Mouse (Mus musculus) forebrain, embryonic 16.5 days (tissue): ENCODE measurements around the gene Chd3. TPM values are rescaled to one million over a fixed set of nuclear protein-coding genes. Genes with fewer than 3 reads are reported as not detected.

Experiments used
- ATAC-seq: fragments of 200-750 bp; cut with Nextera tagmentation; 2 replicates; pipeline ENCODE4 v1.8.0; 2017; ENCODE audit warnings: mild to moderate bottlenecking, moderate library complexity
- H3K27ac ChIP-seq: fragments of 300-500 bp; sonication (generic); 2 replicates; pipeline ENCODE4 v1.5.1; 2014; ENCODE audit warnings: low read length, control low read depth
- H3K27me3 ChIP-seq: fragments of 300-500 bp; sonication (generic); replicated peaks from 2 replicates; pipeline ENCODE4 v1.6.1; 2014; ENCODE audit warnings: low read length; ENCODE audit not compliant: control insufficient read depth, insufficient read depth
- H3K36me3 ChIP-seq: fragments of 300-500 bp; sonication (generic); 2 replicates; pipeline ENCODE4 v1.6.1; 2014; ENCODE audit not compliant: control insufficient read depth, insufficient read depth
- H3K4me1 ChIP-seq: fragments of 300-500 bp; sonication (generic); replicated peaks from 2 replicates; pipeline ENCODE4 v1.6.1; 2014; ENCODE audit warnings: low read length; ENCODE audit not compliant: control insufficient read depth, insufficient read depth
- H3K4me2 ChIP-seq: fragments of 300-500 bp; sonication (generic); 2 replicates; pipeline ENCODE4 v1.6.1; 2014; ENCODE audit warnings: mild to moderate bottlenecking, low read length, control low read depth
- H3K4me3 ChIP-seq: fragments of 300-500 bp; sonication (generic); replicated peaks from 2 replicates; pipeline ENCODE4 v1.5.1; 2014; ENCODE audit warnings: mild to moderate bottlenecking, low read length, control low read depth
- H3K9ac ChIP-seq: fragments of 300-500 bp; sonication (generic); replicated peaks from 2 replicates; pipeline ENCODE4 v1.6.1; 2014; ENCODE audit warnings: low read depth, low read length, control low read depth
- H3K9me3 ChIP-seq: fragments of 300-500 bp; sonication (generic); 2 replicates; pipeline ENCODE4 v1.6.1; 2016; ENCODE audit warnings: low read length; ENCODE audit not compliant: control insufficient read depth
- WGBS: fragments of 180-500 bp; shearing (Covaris S2); extraction: QIAGEN DNeasy Blood & Tissue Kit; methylation state at CpG from one replicate; pipeline ENCODE4 v1.1.7; 2014; 5-methylcytosine and 5-hydroxymethylcytosine counted together
- polyA plus RNA-seq: library from polyadenylated mRNA; unstranded; fragments of >200 nt; fragmentation: Nextera tagmentation; extraction: Ambion mirVana; gene quantifications from 2 replicates; pipeline ENCODE4 v1.2.1, GENCODE M21; 2015

The Chd3 gene
- polyA plus RNA-seq, 1 experiment from 2014 or later = 146 TPM

- ATAC-seq = no peak
- Histone ChIP-seq H3K27ac (no peak overlapping the region), H3K27me3 (no peaks in the 10 kb centered on the region)
These were observed 38.5 kb upstream of the Chd3 start for GRCm38 (mm10) chr11:69407724-69408004.

GRCm38 (mm10) chr11:69406867-69407723 is 37.9 kb upstream of the Chd3 start:
- Histone ChIP-seq H3K4me3 (no peak overlapping the region), H3K27me3 (no peaks in the 10 kb centered on the region), H3K27ac (no peak overlapping the region), H3K4me1 (peaks cover 24% of the 10 kb centered on the region), H3K4me2 (no peak overlapping the region), H3K9me3 (no peaks in the 10 kb centered on the region), H3K36me3 (peaks cover 47% of the 10 kb centered on the region), H3K9ac (no peak overlapping the region)
- no peak for ATAC-seq
- 90% methylated on average over 16 of the region's 16 CpGs for WGBS

More at GRCm38 (mm10) chr11:69407724-69408004, 38.5 kb upstream of the Chd3 start:
- Histone ChIP-seq H3K4me3 (no peak overlapping the region), H3K9me3 (no peaks in the 10 kb centered on the region), H3K4me1 (peaks cover 30% of the 10 kb centered on the region), H3K36me3 (peaks cover 45% of the 10 kb centered on the region), H3K9ac (no peak overlapping the region), H3K4me2 (no peak overlapping the region)
- 88% methylated on average over 4 of the region's 4 CpGs for WGBS

- no peaks in the 10 kb centered on the region for H3K9me3 ChIP-seq
- H3K4me3 ChIP-seq = no peak overlapping the region
- WGBS = 90% methylated on average over 19 of the region's 19 CpGs
- H3K4me2 ChIP-seq = no peak overlapping the region
- H3K27ac ChIP-seq = no peak overlapping the region
- H3K27me3 ChIP-seq = no peaks in the 10 kb centered on the region
- no peak for ATAC-seq
- H3K9ac ChIP-seq = no peak overlapping the region
- H3K4me1 ChIP-seq = peaks cover 22% of the 10 kb centered on the region
- peaks cover 56% of the 10 kb centered on the region for H3K36me3 ChIP-seq
These were observed 37.1 kb upstream of the Chd3 start for GRCm38 (mm10) chr11:69406282-69406681.

GRCm38 (mm10) chr11:69405397-69406200 is 36.4 kb upstream of the Chd3 start:
- Histone ChIP-seq H3K27me3 (no peaks in the 10 kb centered on the region), H3K27ac (no peak overlapping the region), H3K4me1 (peaks cover 24% of the 10 kb centered on the region), H3K9ac (no peak overlapping the region), H3K9me3 (no peaks in the 10 kb centered on the region), H3K4me2 (no peak overlapping the region), H3K4me3 (no peak overlapping the region), H3K36me3 (peaks cover 62% of the 10 kb centered on the region)
- 89% methylated on average over 24 of the region's 24 CpGs for WGBS
- ATAC-seq = no peak

- H3K4me2 ChIP-seq = no peak overlapping the region
- ATAC-seq = no peak
- H3K4me1 ChIP-seq = peaks cover 24% of the 10 kb centered on the region
- no peaks in the 10 kb centered on the region for H3K9me3 ChIP-seq
- 94% methylated on average over 23 of the region's 24 CpGs for WGBS
- H3K27ac ChIP-seq = no peak overlapping the region
- no peak overlapping the region for H3K9ac ChIP-seq
- H3K36me3 ChIP-seq = peaks cover 70% of the 10 kb centered on the region
- H3K27me3 ChIP-seq = no peaks in the 10 kb centered on the region
- no peak overlapping the region for H3K4me3 ChIP-seq
These were observed 35.6 kb upstream of the Chd3 start for GRCm38 (mm10) chr11:69404595-69405396.

GRCm38 (mm10) chr11:69403691-69404594 is 34.7 kb upstream of the Chd3 start:
- no peak overlapping the region for H3K9ac ChIP-seq
- no peak overlapping the region for H3K4me3 ChIP-seq
- H3K27ac ChIP-seq = no peak overlapping the region
- peaks cover 19% of the 10 kb centered on the region for H3K4me1 ChIP-seq
- WGBS = 93% methylated on average over 35 of the region's 38 CpGs
- H3K36me3 ChIP-seq = peaks cover 73% of the 10 kb centered on the region
- no peak overlapping the region for H3K4me2 ChIP-seq
- ATAC-seq = no peak
- H3K27me3 ChIP-seq = no peaks in the 10 kb centered on the region
- H3K9me3 ChIP-seq = no peaks in the 10 kb centered on the region

GRCm38 (mm10) chr11:69401987-69402386 is 32.8 kb upstream of the Chd3 start:
- ATAC-seq = no peak
- H3K4me1 ChIP-seq = peaks cover 9% of the 10 kb centered on the region
- H3K4me2 ChIP-seq = no peak overlapping the region
- H3K9ac ChIP-seq = no peak overlapping the region
- H3K27me3 ChIP-seq = no peaks in the 10 kb centered on the region
- no peaks in the 10 kb centered on the region for H3K9me3 ChIP-seq
- no peak overlapping the region for H3K27ac ChIP-seq
- WGBS = 85% methylated on average over 12 of the region's 12 CpGs
- H3K36me3 ChIP-seq = peaks cover 66% of the 10 kb centered on the region
- no peak overlapping the region for H3K4me3 ChIP-seq

GRCm38 (mm10) chr11:69401210-69401637 is 32.0 kb upstream of the Chd3 start:
- Histone ChIP-seq H3K27ac (no peak overlapping the region), H3K9ac (no peak overlapping the region), H3K4me3 (no peak overlapping the region), H3K36me3 (peaks cover 58% of the 10 kb centered on the region), H3K27me3 (no peaks in the 10 kb centered on the region), H3K9me3 (no peaks in the 10 kb centered on the region), H3K4me2 (no peak overlapping the region), H3K4me1 (peaks cover 15% of the 10 kb centered on the region)
- WGBS = 11% methylated on average over 22 of the region's 22 CpGs
- ATAC-seq = peak; percentile 67
